Mouse (Mus musculus) c-Kit-positive CD71-positive TER-119-positive erythroid progenitor cells, embryonic 14.5 days (primary cell): ENCODE results near the gene Prr7.

Source experiments
- DNase-seq: peaks from one replicate; pipeline ENCODE4 v3.0.0-alpha.2; 2013; ENCODE audit warnings: low spot score

The Prr7 gene

DNA sequence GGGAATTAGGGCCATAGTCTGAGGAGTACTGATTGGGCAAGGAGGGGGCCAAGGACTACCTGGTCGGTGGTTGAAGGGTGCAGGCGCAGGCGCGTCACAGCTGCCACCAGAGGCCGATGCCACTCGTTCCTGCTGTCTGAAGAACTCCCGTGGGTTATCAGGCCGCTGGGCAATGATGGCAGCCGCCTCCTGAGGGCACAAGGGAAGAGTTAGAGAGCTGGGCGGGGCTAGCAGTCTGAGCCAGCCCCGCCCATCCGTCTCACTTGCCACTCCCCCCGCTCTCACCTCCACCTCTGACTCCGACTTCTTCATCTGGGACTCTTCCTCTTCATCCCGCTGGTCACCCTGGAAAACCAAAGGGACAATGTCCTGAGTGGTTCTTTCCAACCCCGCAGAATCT, 13.4 kb downstream of the Prr7 start:
- DNase-seq = no peak

DNA sequence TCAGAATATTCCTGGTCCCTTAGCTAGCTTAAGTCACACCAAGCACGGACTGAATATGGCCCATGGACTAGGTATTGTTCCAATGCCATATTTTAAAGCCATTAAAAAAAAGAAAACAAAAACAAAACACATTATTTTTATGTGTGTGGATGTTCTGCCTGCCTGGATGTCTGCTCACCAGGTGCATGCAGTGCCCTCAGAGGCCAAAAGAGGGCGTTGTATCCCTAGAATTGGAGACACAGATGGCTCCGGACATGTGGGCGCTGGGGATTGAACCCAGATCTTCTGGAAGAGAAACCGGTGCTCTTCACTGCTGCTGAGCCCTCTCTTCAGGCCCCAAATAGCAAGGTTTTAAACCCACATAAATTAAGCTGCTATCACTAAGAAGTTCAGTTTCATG, 14.0 kb downstream of the Prr7 start:
- DNase-seq = no peak

DNA sequence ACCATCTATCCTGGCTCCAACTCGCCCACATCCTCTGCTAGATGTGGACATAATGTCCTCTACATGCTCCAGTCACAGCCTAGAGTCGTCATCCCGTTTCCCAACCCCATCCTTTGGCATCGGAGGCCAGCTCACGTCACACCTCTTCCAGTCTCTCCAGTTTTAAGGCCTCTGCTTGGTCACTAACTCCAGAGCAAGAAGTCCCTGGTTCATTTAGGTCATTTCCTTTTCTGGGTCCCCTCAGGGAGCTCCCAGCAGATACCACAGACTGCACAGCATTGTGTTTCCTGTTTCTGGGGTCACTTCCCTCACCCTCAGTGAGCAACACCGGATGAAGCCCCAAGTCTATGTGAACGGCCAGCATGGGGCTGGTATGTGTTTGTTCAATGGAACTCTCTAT, 14.9 kb downstream of the Prr7 start:
- no peak for DNase-seq

DNA sequence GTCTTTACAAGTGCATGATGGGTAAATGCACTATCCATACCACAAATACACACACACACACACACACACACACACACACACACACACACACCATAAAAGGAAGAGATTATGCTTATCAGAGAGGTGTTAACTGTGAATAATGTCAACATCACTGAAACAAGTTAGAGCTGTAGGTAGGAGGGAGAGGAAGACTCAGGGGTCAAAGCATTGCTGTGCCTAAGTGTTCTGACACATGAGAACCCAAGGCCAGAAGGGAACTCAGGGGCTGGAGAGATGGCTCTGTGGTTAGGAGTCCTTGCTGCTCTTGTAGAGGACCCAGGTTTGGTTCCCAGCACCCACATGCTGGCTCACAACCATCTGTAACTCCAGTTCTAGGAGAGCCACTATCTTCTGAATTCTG, 15.9 kb downstream of the Prr7 start:
- DNase-seq = no peak

DNA sequence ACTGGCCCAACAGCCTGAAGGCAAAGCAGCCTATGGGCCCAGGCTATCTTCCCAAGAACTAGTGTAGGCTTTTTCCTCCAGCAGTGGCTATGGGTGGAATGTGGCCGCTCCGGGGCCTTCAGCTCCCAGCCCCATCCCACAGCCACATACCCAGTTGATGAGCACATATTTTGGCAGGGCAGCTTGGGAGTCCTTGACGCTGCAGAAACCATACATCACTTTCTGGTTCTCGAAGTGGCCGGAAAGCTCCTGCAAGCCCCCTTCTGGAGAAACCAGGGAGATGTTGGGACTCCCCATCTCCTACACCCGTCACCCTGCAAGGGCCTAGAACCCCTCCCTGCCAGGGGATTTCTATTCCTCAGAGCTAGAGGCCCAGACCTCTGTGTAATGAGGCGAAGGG, 18.5 kb downstream of the Prr7 start:
- DNase-seq = no peak

DNA sequence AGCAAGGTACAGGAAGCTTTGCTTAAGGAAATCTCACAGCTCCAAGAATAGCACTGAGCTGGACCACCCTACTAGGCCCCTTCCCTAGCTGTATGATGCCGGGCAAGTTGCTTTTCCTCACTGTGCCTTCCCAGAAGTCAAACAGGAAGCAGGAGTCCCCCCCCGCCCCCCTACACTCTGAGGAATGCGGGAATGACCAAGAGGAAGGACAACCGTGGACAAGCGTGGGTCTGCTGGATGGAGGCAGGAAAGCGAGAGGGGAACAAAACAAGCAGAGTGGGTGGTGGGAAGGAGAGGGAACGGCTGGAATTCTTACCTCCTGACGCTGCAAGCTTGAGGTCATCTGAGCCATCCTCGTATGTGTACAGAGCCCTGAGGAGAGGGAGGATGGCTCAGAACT, 19.0 kb downstream of the Prr7 start:
- DNase-seq = no peak

DNA sequence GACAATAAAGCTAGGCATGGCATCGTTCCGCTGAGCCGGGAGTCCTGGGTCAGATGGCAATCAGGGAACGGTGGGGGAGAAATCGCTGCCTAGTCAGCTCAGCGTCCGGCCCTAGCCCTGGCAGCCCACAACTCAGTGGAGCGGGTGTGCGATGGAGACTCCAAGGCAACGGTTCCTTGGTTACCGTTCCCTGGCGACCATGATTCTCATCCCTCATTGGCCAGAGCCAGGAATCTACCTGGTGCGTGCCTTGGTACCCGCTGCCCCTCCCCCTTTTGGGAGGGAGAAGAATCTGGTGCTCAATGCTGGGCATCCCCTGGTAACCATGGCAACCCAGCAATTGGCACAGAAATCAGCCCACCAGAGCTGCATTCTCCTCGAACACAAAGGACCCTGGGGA, 19.5 kb downstream of the Prr7 start:
- DNase-seq = no peak

DNA sequence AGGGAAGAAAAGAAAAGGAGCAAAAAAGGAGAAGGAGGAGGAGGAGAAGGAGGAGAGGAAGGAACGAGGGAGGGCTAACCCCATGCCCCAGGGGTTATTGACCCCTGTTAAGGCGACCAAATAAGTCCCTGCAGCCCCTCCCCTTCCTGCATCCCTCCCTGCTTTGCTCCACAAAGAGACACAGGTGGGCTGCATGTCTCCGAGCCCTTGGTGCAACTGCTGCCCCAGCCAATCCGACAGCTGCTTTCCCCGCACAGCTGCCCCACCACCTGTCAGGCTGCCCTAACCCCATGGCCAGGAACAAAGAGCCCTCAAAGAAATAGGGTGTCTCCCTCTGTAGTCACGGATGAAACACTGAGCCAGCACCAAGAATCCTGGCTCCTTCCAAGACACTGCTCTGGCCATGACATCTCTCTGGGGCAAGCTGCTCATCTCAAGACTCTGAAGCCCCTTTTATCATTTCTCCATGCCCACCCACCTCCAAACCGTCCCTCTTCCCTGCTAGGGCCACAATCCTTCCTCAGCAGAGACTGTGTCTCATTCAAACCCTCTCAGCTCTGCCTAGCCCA, 20.5 kb downstream of the Prr7 start:
- DNase-seq = no peak

DNA sequence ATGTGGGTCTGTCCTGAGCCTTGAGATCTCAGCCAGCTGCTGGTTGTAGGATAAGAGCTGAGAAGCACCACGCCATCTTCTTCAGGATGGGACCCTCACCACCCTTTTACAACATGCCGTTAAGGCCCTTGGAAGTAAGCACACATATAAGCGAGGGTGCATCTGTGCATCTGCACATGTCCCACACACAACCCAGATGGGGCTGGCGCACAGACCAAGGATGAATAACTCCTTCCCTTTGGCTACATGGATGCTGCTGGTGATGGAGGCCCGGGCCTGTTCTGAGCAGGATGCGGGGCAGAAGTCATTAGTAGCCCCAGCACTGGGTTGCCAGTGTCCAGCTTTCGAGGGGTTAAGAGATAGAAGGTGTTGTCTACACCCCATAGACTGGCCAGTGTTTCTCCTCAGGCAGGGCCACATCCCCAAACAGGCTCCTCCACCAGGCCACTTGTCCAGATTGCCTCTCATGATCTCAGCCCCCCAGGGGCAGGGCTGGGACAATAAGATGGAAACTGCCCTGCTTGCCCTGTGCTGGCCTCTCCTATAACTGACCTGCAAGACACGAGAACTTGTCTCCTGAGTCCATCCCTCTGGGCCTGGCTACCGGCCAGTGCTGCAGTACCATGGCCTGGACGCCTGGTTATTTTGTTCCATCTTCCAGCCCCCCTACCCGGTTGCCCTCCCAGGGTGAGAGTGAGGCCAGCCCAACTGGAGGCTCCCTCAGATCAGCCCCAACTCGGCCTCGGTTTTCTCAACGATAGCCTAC, 22.1 kb downstream of the Prr7 start:
- DNase-seq = no peak

DNA sequence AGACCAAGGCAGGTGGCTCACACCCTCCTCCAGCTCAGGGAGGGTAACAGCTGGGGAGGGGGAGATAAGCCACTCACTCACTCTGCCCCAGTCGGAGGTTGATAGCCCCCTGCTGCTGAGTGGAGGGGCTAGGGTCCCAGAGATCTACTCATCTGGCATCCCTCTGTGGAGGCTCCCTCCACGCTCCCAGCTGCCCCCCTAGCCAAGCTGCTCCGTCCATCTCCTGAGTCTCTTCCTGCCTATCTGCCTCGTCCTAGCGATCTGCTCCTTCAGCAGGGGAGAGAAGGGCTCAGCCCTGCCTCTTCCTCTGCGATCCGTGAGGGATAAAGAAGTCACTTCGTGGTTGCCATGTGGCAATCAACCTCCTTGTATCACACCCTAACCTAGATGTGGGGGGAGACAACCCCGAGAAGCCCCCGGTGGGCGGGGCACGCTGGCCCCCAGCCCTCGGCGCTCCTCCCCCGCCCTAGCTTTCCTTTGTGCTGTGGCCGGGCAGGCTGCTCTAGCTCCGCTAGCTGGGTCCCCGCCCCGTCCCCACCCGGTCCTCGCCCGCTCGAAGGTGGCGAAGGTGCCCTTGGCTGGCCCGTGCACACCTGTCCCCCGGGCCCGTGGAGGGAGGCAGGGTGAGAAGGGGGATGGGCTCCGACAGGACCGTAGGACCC, 23.0 kb downstream of the Prr7 start:
- no peak for DNase-seq

DNA sequence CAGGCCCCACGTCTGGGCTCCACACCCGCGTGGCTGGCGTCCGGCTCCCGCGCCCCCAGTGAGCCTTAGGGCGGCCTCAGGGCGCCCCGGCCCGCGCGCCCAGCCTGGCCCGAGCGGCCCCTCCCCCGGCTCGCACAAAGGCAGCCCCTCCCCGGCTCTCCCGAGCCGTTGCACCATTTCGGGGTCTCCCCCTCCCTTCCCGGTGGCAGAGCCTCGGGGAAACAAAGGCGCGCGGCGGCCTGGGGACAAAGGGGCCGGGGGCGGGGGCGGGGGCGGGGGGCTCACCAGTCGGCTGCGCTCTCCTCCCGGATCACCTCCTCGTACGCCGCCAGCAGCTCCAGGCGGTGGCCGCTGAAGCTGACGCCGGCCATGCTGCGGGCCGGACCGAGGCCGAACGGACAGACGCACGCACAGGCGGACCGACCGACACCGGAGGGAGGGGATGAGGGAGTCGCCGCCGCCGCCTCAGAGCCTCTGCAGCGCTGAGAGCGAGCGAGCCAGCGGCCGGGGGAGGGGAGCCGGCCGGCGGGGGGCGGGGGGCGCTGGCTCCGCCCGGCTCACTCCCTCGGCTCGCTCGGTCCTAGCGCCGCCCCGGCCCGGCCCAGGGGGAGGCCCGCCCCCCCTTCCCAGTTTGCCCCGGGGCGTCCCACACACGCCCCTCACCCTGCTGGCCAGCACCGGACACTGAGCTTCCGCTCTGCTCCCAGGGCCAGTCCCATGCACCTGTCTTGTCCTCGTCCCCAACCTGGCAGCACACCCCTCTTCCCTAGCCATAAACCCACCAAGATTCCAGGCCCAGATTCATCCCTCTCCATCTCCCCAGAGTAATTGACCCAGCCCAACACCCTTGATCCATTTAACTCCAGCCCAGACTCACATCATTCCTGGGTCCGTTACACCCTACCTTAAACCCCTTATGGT, 23.8 kb downstream of the Prr7 start, which contains the start of gene Dbn1:
Gene Dbn1 (minus strand): TSS at position 534 of the 921 bp plus-strand sequence.
- DNase-seq = no peak

DNA sequence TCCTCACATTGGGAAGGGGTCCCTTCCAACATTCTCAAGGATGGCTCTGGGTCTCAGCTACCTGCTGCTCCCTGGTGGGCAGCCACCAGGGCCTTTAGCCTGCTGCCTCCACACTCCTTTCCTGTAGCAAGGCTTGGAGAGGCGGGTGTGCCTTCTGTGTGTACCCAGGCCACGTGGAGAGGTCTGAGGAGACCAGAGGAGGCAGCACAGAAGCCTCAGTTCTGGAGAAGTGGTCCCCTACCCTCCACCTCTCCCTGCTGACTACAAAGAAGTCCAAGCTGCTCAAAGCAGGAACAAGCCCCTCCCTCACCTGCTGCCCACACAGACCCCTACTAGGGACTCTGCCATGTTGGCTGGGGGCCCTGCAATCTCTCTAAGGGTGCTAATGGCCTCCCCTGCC, 30.2 kb downstream of the Prr7 start:
- no peak for DNase-seq

DNA sequence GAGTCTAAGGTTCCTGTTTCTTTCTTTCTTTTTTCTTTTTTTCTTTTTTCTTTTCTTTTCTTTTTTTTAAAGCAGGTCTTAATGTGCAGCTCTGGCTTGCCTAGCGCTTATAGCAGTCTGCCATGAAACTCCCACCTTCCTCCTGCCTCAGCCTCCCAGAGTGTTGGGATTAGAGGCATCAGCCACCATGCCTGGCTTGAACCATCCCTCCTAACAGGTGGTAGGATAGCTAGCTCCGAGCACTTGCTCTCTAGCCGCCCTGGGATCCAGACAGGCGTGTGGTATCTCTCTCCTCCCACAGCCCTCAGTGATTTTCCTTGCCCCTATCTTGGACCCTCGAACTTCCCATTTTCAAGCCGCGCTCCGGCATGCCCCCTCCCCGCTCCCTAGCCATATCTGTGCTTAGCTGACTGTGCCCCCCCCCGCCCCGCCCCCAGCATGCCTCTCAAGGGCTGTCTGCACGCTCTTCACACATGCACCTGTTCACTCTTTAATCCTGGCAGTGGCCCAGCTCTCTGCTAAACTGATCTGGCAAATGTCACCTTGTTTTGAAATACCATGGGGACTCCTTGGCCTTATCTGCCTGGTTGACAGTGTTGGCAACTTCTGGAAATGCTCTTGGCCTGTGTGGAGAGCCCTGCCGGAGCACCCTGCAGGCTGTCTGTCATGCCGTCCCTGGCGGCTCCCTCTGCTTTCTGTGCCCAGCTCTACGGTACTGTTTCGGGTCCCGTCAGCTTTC, 31.0 kb downstream of the Prr7 start:
- DNase-seq = no peak

DNA sequence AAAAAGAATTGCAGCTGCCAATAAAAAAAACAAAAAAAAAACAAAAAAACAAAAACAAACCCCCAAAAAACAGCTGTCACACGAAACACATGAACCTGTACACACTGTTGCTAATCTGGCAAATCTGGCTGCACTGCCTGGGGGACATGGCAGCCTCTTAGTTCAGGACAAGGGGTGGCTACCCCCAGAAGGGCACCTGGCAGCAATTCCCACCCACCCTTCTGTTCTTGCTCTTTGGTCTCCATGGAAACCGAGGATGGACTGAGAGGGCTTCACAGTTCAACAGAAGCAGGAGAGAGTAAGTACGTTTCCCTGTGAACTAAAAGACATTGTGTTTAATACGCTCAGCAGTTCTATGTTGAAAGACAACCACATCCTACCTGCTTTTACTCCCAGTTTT, 31.6 kb downstream of the Prr7 start:
- DNase-seq = no peak

DNA sequence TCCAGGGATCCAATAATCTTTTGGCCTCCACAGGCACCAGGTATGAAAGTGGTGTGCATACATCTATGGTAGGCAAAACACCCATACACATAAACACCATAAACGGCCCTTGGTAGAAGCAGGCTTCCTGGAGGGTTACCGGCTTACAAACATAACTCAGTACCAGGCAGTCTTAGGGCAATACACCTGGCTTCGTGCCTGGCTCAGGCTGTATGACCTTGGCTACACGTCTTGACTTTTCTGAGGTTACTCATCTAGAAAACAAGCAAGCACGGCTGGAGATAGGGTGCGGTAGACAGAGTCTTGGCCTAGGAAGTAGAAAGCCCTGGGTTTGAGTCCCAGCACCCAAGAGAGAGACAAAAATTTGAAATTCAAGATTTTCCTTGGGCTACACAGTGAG, 32.6 kb downstream of the Prr7 start:
- no peak for DNase-seq

DNA sequence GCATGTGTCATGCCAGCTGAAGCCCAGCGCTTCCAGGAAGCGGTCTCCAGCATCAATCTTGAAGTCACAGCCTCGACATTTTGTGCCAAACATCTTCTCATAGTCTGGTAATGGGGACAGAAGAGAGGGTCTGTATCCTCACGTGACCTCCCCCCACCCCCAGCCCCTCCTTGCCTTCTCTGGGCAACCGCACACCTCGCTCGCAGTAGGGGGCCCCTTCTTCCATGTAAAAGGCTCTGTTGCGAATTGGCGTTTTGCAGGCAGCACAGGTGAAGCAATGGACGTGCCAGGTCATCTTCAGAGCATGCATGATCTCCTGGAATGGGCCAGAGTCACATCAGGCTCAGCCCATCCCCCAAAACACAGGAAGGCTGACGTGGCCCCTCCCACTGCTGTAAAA, 34.8 kb downstream of the Prr7 start:
- no peak for DNase-seq

DNA sequence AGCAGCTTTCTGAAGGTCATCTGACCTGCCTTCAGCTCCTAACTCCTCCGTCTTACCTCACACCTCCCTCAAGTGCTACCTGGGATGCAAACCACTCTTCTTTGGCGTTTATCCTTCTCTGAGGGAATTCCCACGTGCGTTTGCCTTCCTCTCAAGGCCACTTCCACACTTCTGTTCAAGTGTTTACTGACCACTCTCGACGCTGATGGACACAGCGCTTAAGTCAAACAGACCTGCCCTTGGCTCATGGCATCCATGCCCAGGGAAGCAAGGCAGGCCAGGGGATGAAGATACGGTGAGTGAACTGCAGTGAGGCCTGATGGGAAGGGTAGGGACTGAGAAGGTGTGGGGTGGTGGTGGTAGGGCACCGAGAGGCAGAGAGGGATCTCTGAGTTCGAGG, 36.5 kb downstream of the Prr7 start:
- DNase-seq = no peak

DNA sequence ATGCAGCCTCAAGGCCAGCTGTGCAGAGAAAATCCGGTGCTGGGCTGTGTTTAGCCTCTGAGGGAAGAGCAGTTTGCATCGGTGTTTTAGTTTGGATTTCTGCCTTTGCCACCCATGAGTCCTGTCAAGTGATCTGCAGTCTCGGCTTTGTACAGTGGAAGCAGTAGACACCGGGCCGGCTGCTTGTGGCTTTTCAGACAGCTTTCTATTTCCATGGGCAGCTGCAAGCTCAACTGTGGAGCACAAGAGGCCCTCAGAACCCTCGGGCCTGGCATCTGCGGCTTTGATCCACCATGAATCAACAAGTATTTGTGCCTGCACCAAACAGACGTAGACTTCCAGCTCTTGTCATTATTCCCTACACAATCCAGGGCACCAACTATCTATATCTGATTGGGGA, 38.3 kb downstream of the Prr7 start:
- no peak for DNase-seq

DNA sequence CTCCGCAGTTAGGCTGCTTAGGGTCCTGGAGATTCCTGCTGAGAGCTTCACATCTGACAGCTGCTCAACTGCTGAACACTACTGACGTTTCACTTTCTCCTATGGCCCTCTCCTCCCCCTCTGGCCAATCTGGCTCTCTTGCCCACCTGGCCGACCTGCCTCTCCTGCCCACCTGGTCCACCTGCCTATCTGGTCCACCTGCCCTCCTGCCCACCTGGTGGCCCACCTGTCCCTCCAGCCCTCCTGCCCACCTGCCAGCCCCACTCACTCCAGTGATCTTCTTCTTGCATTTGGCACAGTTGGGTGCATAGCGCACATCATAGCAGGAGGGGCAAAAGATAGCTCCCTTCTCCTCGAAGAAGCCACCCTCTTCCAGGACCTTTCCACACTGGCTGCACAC, 40.3 kb downstream of the Prr7 start:
- DNase-seq = no peak

DNA sequence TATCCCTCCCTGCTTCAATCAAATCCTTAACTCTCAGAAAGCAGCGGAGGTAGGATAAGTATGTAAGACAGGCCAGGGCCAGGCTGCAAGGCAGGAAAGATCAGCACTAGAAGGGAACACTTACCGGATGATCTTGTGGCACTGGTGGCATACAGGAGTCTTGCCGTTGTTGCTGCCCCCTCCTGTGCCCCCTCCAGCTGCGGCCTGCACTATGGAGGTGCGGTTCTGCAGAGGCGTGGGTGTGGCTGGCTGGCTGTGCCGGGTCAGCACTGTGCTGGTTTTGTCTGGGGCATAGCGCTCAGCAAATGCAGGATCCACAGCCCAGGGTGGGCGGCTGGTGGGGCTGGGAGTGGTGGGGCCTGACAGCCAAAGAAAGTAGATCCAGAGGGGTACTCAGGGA, 41.7 kb downstream of the Prr7 start:
- no peak for DNase-seq

DNA sequence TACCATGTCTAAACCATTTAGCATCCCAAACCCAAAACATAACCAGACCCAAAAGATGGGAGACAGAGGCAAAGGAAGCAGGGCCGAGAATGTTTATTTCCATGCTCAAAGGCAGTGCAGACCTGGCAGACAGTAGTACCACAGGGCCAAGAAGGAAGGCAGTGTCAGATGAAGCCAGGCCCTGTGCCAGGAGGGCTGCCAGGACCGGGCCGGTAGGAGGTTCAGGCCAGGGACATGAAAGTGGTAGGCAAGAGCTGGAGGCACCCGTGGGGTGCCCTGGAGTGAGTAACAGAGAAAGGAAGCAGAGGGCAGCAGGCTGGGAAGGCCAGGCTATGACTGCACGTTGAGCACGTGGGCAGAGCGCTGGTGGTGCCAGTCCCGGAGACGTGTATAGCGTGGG, 42.6 kb downstream of the Prr7 start:
- no peak for DNase-seq

DNA sequence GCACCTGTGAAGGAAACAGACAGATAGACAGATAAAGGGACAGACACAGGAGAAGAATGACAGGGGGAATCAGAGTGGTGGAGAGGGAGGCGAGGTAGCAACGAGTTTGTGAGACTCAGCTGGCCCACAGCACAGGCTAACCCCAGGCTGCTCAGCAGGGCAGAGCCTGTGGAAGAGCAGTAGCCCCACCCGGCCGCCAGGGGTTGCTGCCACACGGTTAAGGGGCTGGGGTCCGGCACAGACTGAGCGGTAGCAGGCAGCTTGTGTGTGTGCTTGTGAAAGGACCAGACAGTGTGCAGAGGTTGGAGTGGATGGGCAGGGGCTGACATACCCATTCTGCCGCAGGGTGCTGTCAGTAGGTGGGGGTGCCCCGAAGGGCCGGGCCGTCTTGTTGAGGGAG, 43.8 kb downstream of the Prr7 start:
- DNase-seq = no peak
